Mouse (Mus musculus) cerebellum, adult (tissue): ENCODE measurements around the gene Scmh1.
"Not testable (repeated sequence)": the region's sequence is repeated elsewhere in the genome, so short reads cannot be mapped to it uniquely, and the experiment has no call there.

Experiments
- ATAC-seq: cut with Nextera tagmentation; 2 replicates; pipeline ENCODE4 v1.9.2; 2017; ENCODE audit warnings: mild to moderate bottlenecking, moderate library complexity, mixed read lengths; ENCODE audit not compliant: insufficient number of reproducible peaks, low FRiP score, low TSS enrichment

Scmh1 gene

GRCm38 (mm10) chr4:120405144-120405805 lies at the start of gene Scmh1:
Scmh1 (plus strand) TSS chr4:120405281.
- ATAC-seq = peak; percentile 80

GRCm38 (mm10) chr4:120360011-120360521 lies 45.0 kb upstream of the Scmh1 start:
- ATAC-seq = no peak

- ATAC-seq = no peak
Measured at GRCm38 (mm10) chr4:120364729-120365128, 40.4 kb upstream of the Scmh1 start.

GRCm38 (mm10) chr4:120365456-120365855 lies 39.6 kb upstream of the Scmh1 start:
- no peak for ATAC-seq

GRCm38 (mm10) chr4:120368031-120368430 lies 37.0 kb upstream of the Scmh1 start:
- no peak for ATAC-seq

- ATAC-seq = peak; percentile 62
Measured at GRCm38 (mm10) chr4:120368663-120369062, 36.4 kb upstream of the Scmh1 start.

GRCm38 (mm10) chr4:120369156-120369555 lies 35.9 kb upstream of the Scmh1 start:
- ATAC-seq = no peak

- no peak for ATAC-seq
Measured at GRCm38 (mm10) chr4:120369861-120370366, 35.2 kb upstream of the Scmh1 start.

GRCm38 (mm10) chr4:120372838-120373237 lies 32.2 kb upstream of the Scmh1 start:
- ATAC-seq = no peak

- no peak for ATAC-seq
Measured at GRCm38 (mm10) chr4:120373813-120374212, 31.3 kb upstream of the Scmh1 start.

- ATAC-seq = peak; percentile 88
Measured at GRCm38 (mm10) chr4:120380811-120381391, 24.2 kb upstream of the Scmh1 start.

- ATAC-seq = no peak
Measured at GRCm38 (mm10) chr4:120385496-120385895, 19.6 kb upstream of the Scmh1 start.

- no peak for ATAC-seq
Measured at GRCm38 (mm10) chr4:120387496-120387895, 17.6 kb upstream of the Scmh1 start.

GRCm38 (mm10) chr4:120387968-120388367 lies 17.1 kb upstream of the Scmh1 start:
- no peak for ATAC-seq

GRCm38 (mm10) chr4:120388998-120389542 lies 16.0 kb upstream of the Scmh1 start:
- ATAC-seq = no peak

- ATAC-seq = no peak
Measured at GRCm38 (mm10) chr4:120389546-120389945, 15.5 kb upstream of the Scmh1 start.

- ATAC-seq = no peak
Measured at GRCm38 (mm10) chr4:120391591-120391990, 13.5 kb upstream of the Scmh1 start.

- no peak for ATAC-seq
Measured at GRCm38 (mm10) chr4:120392341-120392740, 12.7 kb upstream of the Scmh1 start.

- no peak for ATAC-seq
Measured at GRCm38 (mm10) chr4:120392748-120393147, 12.3 kb upstream of the Scmh1 start.

GRCm38 (mm10) chr4:120400251-120400650 lies 4.8 kb upstream of the Scmh1 start:
- no peak for ATAC-seq

- ATAC-seq = not testable (repeated sequence)
Measured at GRCm38 (mm10) chr4:120402105-120402504, 3.0 kb upstream of the Scmh1 start.
